Mouse (Mus musculus): Measurements from ENCODE around the gene Ube2u. TPM values are rescaled to one million over a fixed set of nuclear protein-coding genes. Genes with fewer than 3 reads are reported as not detected.

The Ube2u gene
- not detected in 2 replicates for total RNA-seq (2023)

GRCm38 (mm10) chr4:100478592-100479321 is at the start of gene Ube2u:
Ube2u (plus strand) TSS chr4:100478849.

Data from neutrophil, adult 65 days (primary cell).